Mouse (Mus musculus) lung, postnatal 25 days (tissue): ENCODE results near the gene Gm3618.
"Not testable (repeated sequence)": the region's sequence is repeated elsewhere in the genome, so short reads cannot be mapped to it uniquely, and the experiment has no call there.

Experiments used
- DNase-seq: peaks from one replicate; pipeline ENCODE4 v3.0.0; 2022; ENCODE audit warnings: low spot score

Gm3618 gene

GRCm38 (mm10) chr14:6343578-6343977 lies at the start of gene Gm3618:
Gene Gm3618 (minus strand): TSS chr14:6343678.
- not testable (repeated sequence) for DNase-seq

DNA sequence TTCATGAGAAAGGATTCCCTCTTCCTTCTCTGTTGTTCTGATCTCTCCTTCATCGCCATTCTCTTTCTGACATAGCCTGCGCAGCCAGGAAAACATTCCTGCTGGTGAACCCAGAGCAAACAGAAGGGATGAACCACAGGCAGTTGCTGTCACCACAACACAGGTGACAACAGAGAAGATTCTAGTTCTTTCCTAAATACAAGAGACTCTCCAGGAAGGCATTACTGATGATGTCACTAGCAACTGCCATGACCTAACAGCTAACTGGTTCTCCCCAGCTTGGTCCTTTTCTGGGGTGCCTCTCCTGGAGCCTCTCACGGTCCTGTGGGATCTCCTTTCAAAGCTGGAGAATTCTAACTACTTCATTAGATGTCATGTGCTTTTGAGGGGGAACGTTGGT lies 46.7 kb upstream of the Gm3618 start, which contains the start of gene Gm16440:
Gm16440 (minus strand) TSS at position 101 of the 400 bp plus-strand sequence.
- not testable (repeated sequence) for DNase-seq

DNA sequence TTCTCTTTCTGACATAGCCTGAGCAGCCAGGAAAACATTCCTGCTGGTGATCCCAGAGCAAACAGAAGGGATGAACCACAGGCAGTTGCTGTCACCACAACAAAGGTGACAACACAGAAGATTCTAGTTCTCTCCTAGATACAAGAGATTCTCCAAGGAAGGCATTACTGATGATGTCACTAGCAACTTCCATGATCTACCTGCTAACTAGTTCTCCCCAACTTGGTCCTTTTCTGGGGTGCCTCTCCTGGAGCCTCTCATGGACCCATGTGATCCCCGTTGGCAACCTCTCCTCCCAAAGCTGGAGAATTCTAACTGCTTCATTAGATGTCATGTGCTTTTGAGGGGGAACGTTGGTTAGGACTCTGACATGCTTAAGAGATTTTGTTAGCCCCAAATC lies 38.7 kb downstream of the Gm3618 start, which contains the start of gene Gm21103:
Gm21103 (minus strand) TSS at position 101 of the 400 bp plus-strand sequence.
- DNase-seq = not testable (repeated sequence)

DNA sequence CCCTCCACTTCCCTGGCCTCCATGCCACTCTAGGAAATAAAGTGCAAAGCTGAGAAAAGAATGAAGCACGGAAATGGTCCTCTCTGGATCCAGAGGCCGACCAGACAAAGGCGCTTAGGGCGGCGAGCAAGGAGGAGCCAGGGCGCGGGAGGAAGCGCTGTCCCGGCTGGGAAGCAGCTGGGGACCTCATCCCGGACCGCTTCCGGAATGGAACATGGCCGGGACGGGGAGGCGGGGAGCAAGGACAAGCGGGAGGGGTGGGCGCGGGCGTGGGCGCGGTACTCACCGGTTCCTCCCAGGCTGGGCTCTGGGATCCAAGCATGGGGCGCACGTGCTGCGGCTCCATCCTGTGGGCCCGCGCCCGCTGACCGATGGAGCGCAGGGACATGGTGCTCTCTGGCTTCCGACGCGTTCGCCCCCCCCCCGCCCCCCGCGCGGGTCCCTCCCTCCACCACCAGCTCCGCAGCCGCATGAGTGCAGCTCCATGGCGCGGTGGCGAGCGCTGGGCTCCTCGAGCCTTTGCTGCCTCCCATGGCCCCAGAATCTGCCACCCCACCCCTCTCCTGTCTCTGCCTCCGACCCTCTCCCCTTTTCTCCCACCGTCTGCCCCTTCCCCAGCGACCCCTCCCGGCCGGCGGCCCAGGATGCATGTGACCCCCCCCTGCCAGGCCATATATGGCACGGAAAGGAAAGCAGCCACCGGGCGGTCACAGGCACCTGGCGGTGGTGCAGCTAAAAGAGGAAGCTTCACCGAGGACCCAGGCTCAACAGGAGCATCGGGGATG lies 56.4 kb downstream of the Gm3618 start, which contains the start of gene Gm3411:
Gm3411 (minus strand) TSS at position 320 of the 785 bp plus-strand sequence.
- DNase-seq = peak; percentile 33
